Mouse (Mus musculus) ES-Bruce4 (cell line): ENCODE measurements around the gene Tmem108.

Experiments used
- CTCF ChIP-seq: IDR thresholded peaks from one replicate; pipeline ENCODE4 v1.8.1; 2011; ENCODE audit warnings: low read depth, low read length
- EP300 ChIP-seq: IDR thresholded peaks from 2 replicates; pipeline ENCODE4 v1.6.1; 2011; ENCODE audit warnings: low read depth, low read length; ENCODE audit not compliant: insufficient read depth
- POLR2A ChIP-seq: IDR thresholded peaks from one replicate; pipeline ENCODE4 v1.8.1; 2011; ENCODE audit warnings: low read length; ENCODE audit not compliant: insufficient read depth

- TF ChIP-seq CTCF (peak; percentile 47), POLR2A (no peak), EP300 (no peak)
Observed at GRCm38 (mm10) chr9:103434116-103434515, 327.5 kb downstream of the Tmem108 start.
